Mouse (Mus musculus): ENCODE results near the gene Tmem204. TPM values are rescaled to one million over a fixed set of nuclear protein-coding genes. Genes with fewer than 3 reads are reported as not detected.

The Tmem204 gene
- polyA plus RNA-seq, 1 experiment from 2014 or later = 12.4 TPM

DNA sequence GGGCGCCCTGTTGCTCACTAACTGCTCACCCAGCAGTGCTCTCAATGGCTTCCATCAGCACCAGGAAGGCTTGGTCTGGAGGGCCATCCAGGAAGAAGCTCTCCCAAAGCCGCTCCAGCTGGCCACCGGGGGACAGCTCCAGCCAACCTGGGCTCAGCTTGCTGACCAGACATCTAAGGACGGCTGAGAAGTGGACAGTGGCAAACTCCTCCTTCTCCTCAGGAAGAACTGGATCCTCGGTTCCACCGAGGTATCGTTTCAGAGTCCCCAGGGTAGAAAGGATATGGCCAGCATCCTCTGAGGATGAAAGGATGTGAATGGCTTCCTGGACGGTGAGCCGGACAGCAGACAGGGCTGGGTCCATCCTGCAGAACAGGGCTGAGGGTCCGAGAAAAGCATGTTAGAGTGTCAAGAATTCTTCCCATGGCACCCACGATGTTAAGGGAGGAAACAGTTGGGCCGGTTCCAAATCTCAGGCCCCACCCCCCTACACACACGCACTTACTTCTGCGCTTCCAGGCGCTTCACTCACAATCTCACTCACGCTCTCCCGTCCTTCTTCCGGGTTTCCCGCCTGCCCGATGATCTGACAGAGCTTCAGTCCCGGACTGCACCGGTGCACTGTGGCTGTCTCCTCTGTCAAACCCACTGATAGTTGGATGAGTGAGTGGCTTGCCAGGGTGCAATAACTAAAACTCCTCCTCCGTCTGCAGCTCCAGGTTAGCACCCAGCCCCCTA is 31.7 kb upstream of the Tmem204 start:
- Histone ChIP-seq H3K27ac (peak overlapping the region; percentile 89), H3K4me1 (replicated peaks; ENCODE audit: control insufficient read depth, insufficient read depth, low read length) (peaks cover 9% of the 10 kb centered on the region; the same call in 1 of the 2 replicates), H3K9me3 (ENCODE audit: control insufficient read depth, low read length) (no peaks in the 10 kb centered on the region), H3K4me2 (replicated peaks) (peak overlapping the region; percentile 89), H3K4me3 (replicated peaks; ENCODE audit: low read length) (peak overlapping the region; percentile 54), H3K36me3 (replicated peaks; ENCODE audit: control insufficient read depth, insufficient read depth) (peaks cover 21% of the 10 kb centered on the region), H3K9ac (peak overlapping the region; percentile 72), H3K27me3 (ENCODE audit: control insufficient read depth, insufficient read depth, low read length) (peaks cover 4% of the 10 kb centered on the region; the same call in 1 of the 2 replicates)
- ATAC-seq (ENCODE audit: low FRiP score) (peak; percentile 65), DNase-seq (ENCODE audit: low spot score) (no peak)
- 17% methylated on average over 23 of the region's 23 CpGs for WGBS

DNA sequence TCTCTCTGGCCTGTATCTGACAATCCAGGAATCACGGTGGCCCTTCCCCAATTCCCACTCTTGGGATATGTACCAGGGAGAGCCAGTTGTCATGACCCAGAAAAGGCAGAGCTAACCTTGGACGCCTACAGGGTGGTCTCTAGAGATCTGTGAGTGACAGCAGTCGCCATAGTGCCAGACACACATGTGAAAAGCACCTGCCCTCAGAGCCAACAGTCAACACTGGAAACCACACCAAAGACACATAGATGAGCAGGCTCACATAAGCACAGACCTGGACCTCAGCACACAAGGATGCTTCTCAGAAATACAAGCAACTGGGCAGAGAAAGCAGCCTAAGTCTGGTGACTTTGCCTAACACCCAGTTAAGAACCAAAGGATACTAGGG is 29.0 kb upstream of the Tmem204 start:
- peaks cover 9% of the 10 kb centered on the region; the same call in 1 of the 2 replicates for H3K4me1 ChIP-seq (replicated peaks; ENCODE audit: control insufficient read depth, insufficient read depth, low read length)
- H3K9me3 ChIP-seq (ENCODE audit: control insufficient read depth, low read length) = no peaks in the 10 kb centered on the region
- no peak for ATAC-seq (ENCODE audit: low FRiP score)
- no peaks in the 10 kb centered on the region for H3K27me3 ChIP-seq (ENCODE audit: control insufficient read depth, insufficient read depth, low read length)
- no peak overlapping the region for H3K4me2 ChIP-seq (replicated peaks)
- WGBS = 81% methylated on average over 3 of the region's 3 CpGs
- H3K27ac ChIP-seq = no peak overlapping the region
- no peak for DNase-seq (ENCODE audit: low spot score)
- H3K36me3 ChIP-seq (replicated peaks; ENCODE audit: control insufficient read depth, insufficient read depth) = peaks cover 39% of the 10 kb centered on the region
- H3K9ac ChIP-seq = no peak overlapping the region
- H3K4me3 ChIP-seq (replicated peaks; ENCODE audit: low read length) = no peak overlapping the region

DNA sequence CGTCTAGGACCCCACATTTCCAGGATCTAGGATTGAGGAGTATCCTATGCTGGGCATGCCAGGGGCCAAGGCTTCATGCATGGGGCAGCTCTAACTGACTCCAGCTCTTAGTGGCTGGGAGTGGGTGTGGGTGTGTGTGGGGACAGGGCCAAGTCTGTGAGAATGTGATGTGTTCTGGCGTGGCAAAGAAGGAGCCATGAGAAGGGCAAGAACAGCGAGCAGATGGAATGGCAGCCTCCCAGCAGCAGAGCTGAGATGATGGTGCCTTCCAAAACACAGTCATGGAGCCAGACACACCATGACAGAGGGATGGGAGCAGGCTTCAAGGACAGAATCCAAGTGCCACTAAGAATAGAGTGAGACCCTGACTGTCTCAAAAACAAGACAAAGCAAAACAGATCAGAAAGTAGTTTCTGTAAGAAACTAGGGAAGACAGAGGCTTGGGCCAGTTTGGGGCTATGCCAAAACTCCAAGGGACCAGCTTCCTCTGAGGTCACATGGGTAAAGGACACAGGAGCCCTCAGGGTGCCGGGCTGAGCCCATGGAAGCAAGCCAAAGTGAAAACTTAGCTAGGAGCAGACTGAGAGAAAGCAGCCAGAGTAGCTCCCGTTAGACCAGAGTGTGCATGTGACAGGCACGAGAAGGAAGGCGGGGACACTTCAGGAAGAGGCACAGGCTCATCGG is 28.5 kb upstream of the Tmem204 start:
- Histone ChIP-seq H3K9ac (no peak overlapping the region), H3K4me3 (replicated peaks; ENCODE audit: low read length) (no peak overlapping the region), H3K4me1 (replicated peaks; ENCODE audit: control insufficient read depth, insufficient read depth, low read length) (peaks cover 9% of the 10 kb centered on the region; the same call in 1 of the 2 replicates), H3K4me2 (replicated peaks) (no peak overlapping the region), H3K36me3 (replicated peaks; ENCODE audit: control insufficient read depth, insufficient read depth) (peaks cover 44% of the 10 kb centered on the region), H3K27me3 (ENCODE audit: control insufficient read depth, insufficient read depth, low read length) (no peaks in the 10 kb centered on the region), H3K9me3 (ENCODE audit: control insufficient read depth, low read length) (no peaks in the 10 kb centered on the region), H3K27ac (no peak overlapping the region)
- ATAC-seq (ENCODE audit: low FRiP score) (no peak), DNase-seq (ENCODE audit: low spot score) (no peak)
- WGBS = 91% methylated on average over 8 of the region's 8 CpGs

DNA sequence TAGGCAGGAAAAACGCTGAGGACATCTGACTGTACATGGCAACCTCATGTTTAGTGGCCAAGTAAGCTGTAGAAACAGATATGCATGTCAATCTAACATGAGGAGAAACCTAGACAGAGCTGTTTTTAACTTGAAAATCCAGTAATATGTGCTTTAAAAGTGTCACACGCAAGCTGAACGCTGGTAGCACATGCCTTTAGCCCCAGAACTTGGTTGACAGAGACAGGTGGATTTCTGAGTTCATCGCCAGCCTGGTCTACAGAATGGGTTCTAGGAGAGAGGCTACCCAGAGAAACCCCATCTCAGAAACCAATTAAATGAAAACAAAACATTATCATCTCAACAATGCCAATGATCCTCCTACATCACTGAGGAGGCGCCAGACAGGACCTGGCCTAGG is 27.8 kb upstream of the Tmem204 start:
- H3K27me3 ChIP-seq (ENCODE audit: control insufficient read depth, insufficient read depth, low read length) = no peaks in the 10 kb centered on the region
- 94% methylated on average over 5 of the region's 5 CpGs for WGBS
- H3K27ac ChIP-seq = no peak overlapping the region
- ATAC-seq (ENCODE audit: low FRiP score) = no peak
- peaks cover 51% of the 10 kb centered on the region for H3K36me3 ChIP-seq (replicated peaks; ENCODE audit: control insufficient read depth, insufficient read depth)
- no peak for DNase-seq (ENCODE audit: low spot score)
- H3K4me1 ChIP-seq (replicated peaks; ENCODE audit: control insufficient read depth, insufficient read depth, low read length) = peaks cover 8% of the 10 kb centered on the region; the same call in 1 of the 2 replicates
- no peak overlapping the region for H3K4me2 ChIP-seq (replicated peaks)
- H3K4me3 ChIP-seq (replicated peaks; ENCODE audit: low read length) = no peak overlapping the region
- no peak overlapping the region for H3K9ac ChIP-seq
- H3K9me3 ChIP-seq (ENCODE audit: control insufficient read depth, low read length) = no peaks in the 10 kb centered on the region

DNA sequence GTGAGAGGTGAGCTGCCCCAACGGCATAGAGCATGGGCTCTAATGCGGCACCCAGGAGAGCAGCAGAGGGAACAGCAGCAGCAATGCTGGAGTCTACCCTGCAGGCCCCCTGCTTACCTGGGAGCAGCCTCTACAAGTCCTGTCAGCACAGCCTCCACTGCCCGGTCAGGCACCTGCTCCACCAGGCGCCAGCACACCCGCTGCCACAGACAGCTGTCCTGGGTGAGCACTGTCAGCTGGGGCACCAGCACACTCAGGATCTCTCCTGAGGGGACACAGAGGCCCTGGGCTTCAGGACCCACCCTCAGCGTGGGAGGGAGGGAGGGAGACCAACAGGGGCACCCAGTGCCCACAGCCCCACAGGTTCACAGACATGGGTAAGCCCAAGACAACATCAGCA is 27.2 kb upstream of the Tmem204 start:
- DNase-seq (ENCODE audit: low spot score) = no peak
- H3K4me3 ChIP-seq (replicated peaks; ENCODE audit: low read length) = no peak overlapping the region
- no peak overlapping the region for H3K9ac ChIP-seq
- H3K36me3 ChIP-seq (replicated peaks; ENCODE audit: control insufficient read depth, insufficient read depth) = peaks cover 57% of the 10 kb centered on the region
- no peaks in the 10 kb centered on the region for H3K9me3 ChIP-seq (ENCODE audit: control insufficient read depth, low read length)
- no peaks in the 10 kb centered on the region for H3K27me3 ChIP-seq (ENCODE audit: control insufficient read depth, insufficient read depth, low read length)
- WGBS = 96% methylated on average over 6 of the region's 6 CpGs
- no peak overlapping the region for H3K27ac ChIP-seq
- no peak overlapping the region for H3K4me2 ChIP-seq (replicated peaks)
- H3K4me1 ChIP-seq (replicated peaks; ENCODE audit: control insufficient read depth, insufficient read depth, low read length) = peaks cover 6% of the 10 kb centered on the region; the same call in 1 of the 2 replicates
- no peak for ATAC-seq (ENCODE audit: low FRiP score)

DNA sequence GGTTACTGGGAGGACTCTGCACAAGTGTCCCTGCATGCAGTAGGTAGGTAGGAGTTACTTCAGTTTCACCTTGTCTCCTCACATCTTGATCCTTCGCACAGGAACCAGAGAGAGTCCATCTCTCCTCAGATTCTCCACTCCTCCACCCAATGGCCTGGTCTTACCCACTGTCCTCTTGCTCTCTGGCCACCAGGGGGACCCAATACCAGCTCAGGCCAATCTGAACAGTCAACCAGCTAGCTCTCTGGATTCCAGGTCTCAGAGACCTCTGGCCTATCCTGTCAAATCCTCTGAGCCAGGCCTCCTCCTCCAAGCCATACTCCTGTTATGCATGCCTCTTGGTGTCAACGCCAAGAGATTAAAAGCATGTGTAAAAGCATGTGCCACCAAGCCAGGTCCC is 26.2 kb upstream of the Tmem204 start:
- H3K4me1 ChIP-seq (replicated peaks; ENCODE audit: control insufficient read depth, insufficient read depth, low read length) = peaks cover under 1% of the 10 kb centered on the region; the same call in 1 of the 2 replicates
- peaks cover 67% of the 10 kb centered on the region for H3K36me3 ChIP-seq (replicated peaks; ENCODE audit: control insufficient read depth, insufficient read depth)
- H3K9ac ChIP-seq = no peak overlapping the region
- H3K27ac ChIP-seq = no peak overlapping the region
- 81% methylated on average over 2 of the region's 2 CpGs for WGBS
- no peak for DNase-seq (ENCODE audit: low spot score)
- ATAC-seq (ENCODE audit: low FRiP score) = no peak
- no peak overlapping the region for H3K4me2 ChIP-seq (replicated peaks)
- H3K27me3 ChIP-seq (ENCODE audit: control insufficient read depth, insufficient read depth, low read length) = no peaks in the 10 kb centered on the region
- H3K9me3 ChIP-seq (ENCODE audit: control insufficient read depth, low read length) = no peaks in the 10 kb centered on the region
- no peak overlapping the region for H3K4me3 ChIP-seq (replicated peaks; ENCODE audit: low read length)

DNA sequence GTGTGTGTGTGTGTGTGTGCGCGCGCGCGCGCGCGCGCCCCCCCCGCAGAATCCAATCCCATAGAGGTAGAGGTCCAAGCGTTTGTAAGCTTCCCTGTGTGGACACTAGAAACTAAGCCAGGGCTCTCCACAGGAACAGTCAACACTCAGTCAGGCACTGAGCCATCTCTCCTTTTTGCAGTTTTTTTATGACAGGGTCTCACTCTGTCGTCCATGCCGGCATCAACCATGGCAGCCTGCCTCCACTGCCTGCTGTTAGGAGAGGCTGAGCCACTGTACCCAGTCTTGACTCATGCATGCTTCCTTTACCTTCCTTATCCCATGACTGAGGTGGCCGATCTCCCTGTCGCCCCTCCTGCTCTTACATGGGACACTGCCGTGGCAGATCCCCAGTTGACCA is 24.4 kb upstream of the Tmem204 start:
- Histone ChIP-seq H3K4me3 (replicated peaks; ENCODE audit: low read length) (no peak overlapping the region), H3K9me3 (ENCODE audit: control insufficient read depth, low read length) (no peaks in the 10 kb centered on the region), H3K4me1 (replicated peaks; ENCODE audit: control insufficient read depth, insufficient read depth, low read length) (no peaks in the 10 kb centered on the region), H3K4me2 (replicated peaks) (no peak overlapping the region), H3K9ac (no peak overlapping the region), H3K36me3 (replicated peaks; ENCODE audit: control insufficient read depth, insufficient read depth) (peaks cover 78% of the 10 kb centered on the region), H3K27me3 (ENCODE audit: control insufficient read depth, insufficient read depth, low read length) (no peaks in the 10 kb centered on the region), H3K27ac (no peak overlapping the region)
- no peak for DNase-seq (ENCODE audit: low spot score)
- ATAC-seq (ENCODE audit: low FRiP score) = no peak
- 84% methylated on average over 16 of the region's 16 CpGs for WGBS

DNA sequence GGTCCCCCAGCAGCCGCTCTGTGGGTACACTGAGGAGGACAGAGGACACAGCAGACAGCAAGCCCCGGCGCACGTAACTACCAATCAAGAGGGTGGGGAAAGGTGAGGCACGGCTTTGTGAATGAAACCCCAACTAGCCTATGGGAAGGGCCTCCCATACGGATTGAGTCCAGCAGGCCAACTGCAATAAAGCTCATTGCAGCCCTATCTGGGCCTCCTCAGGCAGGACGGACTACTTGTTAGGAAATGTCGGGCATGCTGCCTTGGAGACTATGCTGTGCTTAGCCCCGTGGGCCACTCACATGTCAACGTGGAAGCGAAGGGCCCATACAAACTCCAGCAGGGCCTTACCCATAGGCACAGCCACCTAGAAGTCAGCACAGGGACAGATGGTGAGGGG is 17.9 kb upstream of the Tmem204 start:
- Histone ChIP-seq H3K4me1 (replicated peaks; ENCODE audit: control insufficient read depth, insufficient read depth, low read length) (no peaks in the 10 kb centered on the region), H3K36me3 (replicated peaks; ENCODE audit: control insufficient read depth, insufficient read depth) (peaks cover 91% of the 10 kb centered on the region), H3K4me3 (replicated peaks; ENCODE audit: low read length) (no peak overlapping the region), H3K9ac (no peak overlapping the region), H3K4me2 (replicated peaks) (no peak overlapping the region), H3K9me3 (ENCODE audit: control insufficient read depth, low read length) (no peaks in the 10 kb centered on the region), H3K27ac (no peak overlapping the region), H3K27me3 (ENCODE audit: control insufficient read depth, insufficient read depth, low read length) (no peaks in the 10 kb centered on the region)
- DNase-seq (ENCODE audit: low spot score) = no peak
- WGBS = 95% methylated on average over 11 of the region's 11 CpGs
- no peak for ATAC-seq (ENCODE audit: low FRiP score)

DNA sequence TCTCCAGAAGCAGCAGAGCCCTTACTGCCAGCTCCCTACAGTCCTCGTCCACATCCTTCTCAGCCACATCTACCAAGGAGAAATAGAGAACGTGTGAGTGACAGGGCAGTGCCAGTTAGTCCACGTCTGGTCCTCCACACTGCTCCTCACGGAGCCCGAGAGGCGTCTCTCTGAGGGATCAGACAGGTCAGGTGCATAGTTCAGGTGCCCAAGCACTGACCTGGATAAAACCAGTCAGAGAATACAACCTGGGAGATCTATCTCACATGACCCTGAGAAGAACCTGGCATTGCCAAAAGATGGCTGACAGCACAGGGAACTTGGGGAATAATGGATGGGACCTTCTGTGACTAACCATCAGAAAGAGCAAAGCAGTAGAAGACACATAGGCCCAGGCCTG is 16.7 kb upstream of the Tmem204 start:
- WGBS = 95% methylated on average over 6 of the region's 6 CpGs
- DNase-seq (ENCODE audit: low spot score) (no peak), ATAC-seq (ENCODE audit: low FRiP score) (no peak)
- Histone ChIP-seq H3K4me2 (replicated peaks) (no peak overlapping the region), H3K27ac (no peak overlapping the region), H3K4me3 (replicated peaks; ENCODE audit: low read length) (no peak overlapping the region), H3K27me3 (ENCODE audit: control insufficient read depth, insufficient read depth, low read length) (no peaks in the 10 kb centered on the region), H3K9me3 (ENCODE audit: control insufficient read depth, low read length) (no peaks in the 10 kb centered on the region), H3K4me1 (replicated peaks; ENCODE audit: control insufficient read depth, insufficient read depth, low read length) (no peaks in the 10 kb centered on the region), H3K9ac (no peak overlapping the region), H3K36me3 (replicated peaks; ENCODE audit: control insufficient read depth, insufficient read depth) (peaks cover 82% of the 10 kb centered on the region)

Data from hindbrain, embryonic 14.5 days (tissue).